Mouse (Mus musculus) stomach, postnatal 0 days (tissue): ENCODE data around the gene Shh. TPM values are rescaled to one million over a fixed set of nuclear protein-coding genes. Genes with fewer than 3 reads are reported as not detected.

ENCODE experiments used
- ATAC-seq: fragments of 200-750 bp; cut with Nextera tagmentation; 2 replicates; pipeline ENCODE4 v1.8.0; 2017; ENCODE audit not compliant: low FRiP score, low TSS enrichment
- DNase-seq: peaks from one replicate; pipeline ENCODE4 v3.0.0-alpha.2; 2016; ENCODE audit warnings: low spot score
- H3K27ac ChIP-seq: fragments of 300-500 bp; sonication (generic); replicated peaks from 2 replicates; pipeline ENCODE4 v1.5.1; 2014; ENCODE audit warnings: mild to moderate bottlenecking, control low read depth
- H3K27me3 ChIP-seq: fragments of 300-500 bp; sonication (generic); 2 replicates; pipeline ENCODE4 v1.6.1; 2014; ENCODE audit warnings: low read length; ENCODE audit not compliant: control insufficient read depth, insufficient read depth
- H3K36me3 ChIP-seq: fragments of 300-500 bp; sonication (generic); 2 replicates; pipeline ENCODE4 v1.6.1; 2014; ENCODE audit warnings: low read length, mixed read lengths; ENCODE audit not compliant: control insufficient read depth, insufficient read depth
- H3K4me1 ChIP-seq: fragments of 300-500 bp; sonication (generic); replicated peaks from 2 replicates; pipeline ENCODE4 v1.6.1; 2014; ENCODE audit warnings: antibody characterized with exemption; ENCODE audit not compliant: control insufficient read depth, insufficient read depth
- H3K4me2 ChIP-seq: fragments of 300-500 bp; sonication (generic); replicated peaks from 2 replicates; pipeline ENCODE4 v1.6.1; 2014; ENCODE audit warnings: low read depth, mild to moderate bottlenecking, control low read depth, moderate library complexity
- H3K4me3 ChIP-seq: fragments of 300-500 bp; sonication (generic); 2 replicates; pipeline ENCODE4 v1.5.1; 2014; ENCODE audit warnings: low read depth, low read length, control low read depth
- H3K9ac ChIP-seq: fragments of 300-500 bp; sonication (generic); 2 replicates; pipeline ENCODE4 v1.6.1; 2014; ENCODE audit warnings: mild to moderate bottlenecking, low read length, control low read depth, mixed read lengths
- H3K9me3 ChIP-seq: fragments of 300-500 bp; sonication (generic); 2 replicates; pipeline ENCODE4 v1.6.1; 2016; ENCODE audit warnings: low read length; ENCODE audit not compliant: control insufficient read depth
- CTCF ChIP-seq: IDR thresholded peaks from 2 replicates; pipeline ENCODE4 v1.5.1; 2016; ENCODE audit warnings: antibody characterized with exemption, low read depth, mild to moderate bottlenecking, moderate library complexity
- EP300 ChIP-seq: optimal IDR thresholded peaks from 2 replicates; pipeline ENCODE3; 2016; ENCODE audit warnings: antibody characterized with exemption
- WGBS: fragments of 180-500 bp; shearing (Covaris S2); extraction: QIAGEN DNeasy Blood & Tissue Kit; methylation state at CpG from one replicate; pipeline ENCODE4 v1.1.7; 2014; 5-methylcytosine and 5-hydroxymethylcytosine counted together
- polyA plus RNA-seq: library from polyadenylated mRNA; unstranded; fragments of >200 nt; fragmentation: Nextera tagmentation; extraction: Ambion mirVana; gene quantifications from 2 replicates; pipeline ENCODE4 v1.2.1, GENCODE M21; 2015

Shh gene
- polyA plus RNA-seq, 1 experiment from 2014 or later: 4.6 TPM

DNA sequence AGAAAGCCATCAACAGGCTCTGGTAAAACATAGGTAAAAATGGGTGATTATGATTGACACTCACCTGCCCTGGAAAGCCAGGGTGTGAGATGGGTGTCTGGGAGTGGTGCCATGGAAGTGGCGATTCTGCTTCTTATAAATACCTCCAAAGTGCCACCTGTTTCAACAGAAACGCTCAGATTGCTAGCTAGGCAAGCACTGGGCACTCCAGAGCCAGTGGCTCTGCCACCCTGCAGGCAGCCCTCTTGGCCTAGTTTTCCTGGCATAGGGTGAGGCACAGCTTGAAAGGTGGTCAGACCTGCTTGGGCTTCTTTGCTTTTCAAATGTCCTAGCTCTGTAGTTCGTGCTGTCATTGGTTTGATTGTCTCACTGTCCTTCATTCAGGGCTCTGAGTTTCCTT lies 53.0 kb downstream of the Shh start:
- Histone ChIP-seq H3K9me3 (no peaks in the 10 kb centered on the region), H3K27ac (peak overlapping the region; percentile 40; the same call in 1 of the 2 replicates), H3K4me3 (no peak overlapping the region), H3K9ac (no peak overlapping the region), H3K36me3 (peaks cover 27% of the 10 kb centered on the region; the same call in 1 of the 2 replicates), H3K27me3 (no peaks in the 10 kb centered on the region), H3K4me1 (0 out of 2 replicates have a peak, but pooled peaks cover 2% of the 10 kb centered on the region), H3K4me2 (no peak overlapping the region)
- WGBS: 63% methylated on average over 3 of the region's 3 CpGs
- TF ChIP-seq EP300 (no peak), CTCF (no peak)
- DNase-seq: no peak
- no peak for ATAC-seq

GRCm38 (mm10) chr5:28413533-28413932 lies 53.5 kb downstream of the Shh start:
- no peak overlapping the region for H3K4me2 ChIP-seq
- H3K4me3 ChIP-seq: no peak overlapping the region
- WGBS: 69% methylated on average over 5 of the region's 5 CpGs
- H3K27me3 ChIP-seq: no peaks in the 10 kb centered on the region
- H3K9ac ChIP-seq: no peak overlapping the region
- H3K36me3 ChIP-seq: peaks cover 27% of the 10 kb centered on the region; the same call in 1 of the 2 replicates
- no peaks in the 10 kb centered on the region for H3K9me3 ChIP-seq
- TF ChIP-seq EP300 (no peak), CTCF (no peak)
- no peak for DNase-seq
- 0 out of 2 replicates have a peak, but pooled peaks cover 2% of the 10 kb centered on the region for H3K4me1 ChIP-seq
- no peak for ATAC-seq
- peak overlapping the region; percentile 40; the same call in 1 of the 2 replicates for H3K27ac ChIP-seq

DNA sequence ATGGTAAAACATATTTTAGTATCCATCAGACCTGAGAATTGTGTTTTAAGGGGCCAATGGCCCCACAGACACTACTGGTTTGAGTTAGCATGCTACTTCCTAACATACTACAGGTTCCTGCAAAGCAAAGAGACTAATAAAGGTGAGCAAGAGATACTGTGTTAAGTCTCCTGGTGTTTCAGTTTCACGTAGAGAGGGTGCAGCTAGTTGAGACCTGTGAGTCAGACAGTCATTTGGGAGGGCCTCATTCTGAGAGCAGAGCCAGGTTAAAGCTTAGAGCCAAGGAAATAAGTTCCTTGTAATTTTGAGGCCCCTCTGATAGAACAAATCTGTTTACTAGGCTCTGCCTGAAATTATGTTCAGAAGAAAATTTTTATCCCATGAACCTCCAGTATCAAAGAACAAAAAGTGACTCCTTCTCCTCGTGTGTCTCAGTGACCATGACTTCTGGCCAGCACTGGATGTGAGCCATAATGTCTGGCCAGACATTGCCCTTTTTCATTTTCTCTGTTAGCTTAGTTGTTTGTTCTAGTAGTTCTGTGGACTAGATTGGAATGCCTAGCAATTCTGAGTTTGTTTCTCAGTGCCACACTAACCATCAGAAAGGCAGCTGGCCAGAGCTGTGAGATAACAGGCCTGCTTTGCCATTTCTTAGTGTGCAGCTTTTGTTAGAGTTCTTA lies 54.9 kb downstream of the Shh start:
- H3K36me3 ChIP-seq: peaks cover 27% of the 10 kb centered on the region; the same call in 1 of the 2 replicates
- TF ChIP-seq CTCF: no peak
- TF ChIP-seq EP300: no peak
- H3K27me3 ChIP-seq: no peaks in the 10 kb centered on the region
- no peak overlapping the region for H3K4me2 ChIP-seq
- no peak overlapping the region for H3K9ac ChIP-seq
- ATAC-seq (peak; percentile 38; the same call in 1 of the 2 replicates), DNase-seq (peak; percentile 47)
- H3K4me1 ChIP-seq: 0 out of 2 replicates have a peak, but pooled peaks cover 2% of the 10 kb centered on the region
- H3K9me3 ChIP-seq: no peaks in the 10 kb centered on the region
- H3K27ac ChIP-seq: peak overlapping the region; percentile 59
- 39% methylated on average over 2 of the region's 2 CpGs for WGBS
- H3K4me3 ChIP-seq: no peak overlapping the region

Other genes starting within 250 kb of the Shh start
- gene Cnpy1, start 221.4 kb downstream of the Shh start, polyA plus RNA-seq: 0.08 and 0.21 TPM in 2 replicates
- gene Rbm33, start 150.1 kb downstream of the Shh start, polyA plus RNA-seq: 4.6 and 4.7 TPM in 2 replicates